Mouse (Mus musculus): ENCODE data around the gene Stradb.

Stradb gene

DNA sequence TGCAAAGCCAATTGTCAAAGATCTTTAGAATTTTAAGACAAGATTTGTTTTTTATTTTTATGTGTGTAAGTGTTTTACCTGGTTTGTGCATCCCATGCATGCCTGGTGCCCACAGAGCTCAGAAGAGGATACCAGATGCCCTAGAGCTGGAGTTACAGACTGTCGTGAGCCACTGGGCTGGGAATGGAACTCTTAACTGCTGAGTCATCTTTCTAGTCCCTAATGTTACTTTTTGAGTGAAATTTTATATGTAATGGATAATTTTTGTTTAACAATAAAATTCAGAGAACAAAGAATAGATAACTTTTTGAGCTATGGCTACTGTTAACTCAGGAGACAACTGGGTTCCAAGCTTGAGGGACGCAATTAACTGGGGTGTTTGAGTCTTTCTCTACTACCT, 13.6 kb upstream of the Stradb start:
- no peak for DNase-seq (ENCODE audit: extremely low read depth, insufficient read length, low spot score)

DNA sequence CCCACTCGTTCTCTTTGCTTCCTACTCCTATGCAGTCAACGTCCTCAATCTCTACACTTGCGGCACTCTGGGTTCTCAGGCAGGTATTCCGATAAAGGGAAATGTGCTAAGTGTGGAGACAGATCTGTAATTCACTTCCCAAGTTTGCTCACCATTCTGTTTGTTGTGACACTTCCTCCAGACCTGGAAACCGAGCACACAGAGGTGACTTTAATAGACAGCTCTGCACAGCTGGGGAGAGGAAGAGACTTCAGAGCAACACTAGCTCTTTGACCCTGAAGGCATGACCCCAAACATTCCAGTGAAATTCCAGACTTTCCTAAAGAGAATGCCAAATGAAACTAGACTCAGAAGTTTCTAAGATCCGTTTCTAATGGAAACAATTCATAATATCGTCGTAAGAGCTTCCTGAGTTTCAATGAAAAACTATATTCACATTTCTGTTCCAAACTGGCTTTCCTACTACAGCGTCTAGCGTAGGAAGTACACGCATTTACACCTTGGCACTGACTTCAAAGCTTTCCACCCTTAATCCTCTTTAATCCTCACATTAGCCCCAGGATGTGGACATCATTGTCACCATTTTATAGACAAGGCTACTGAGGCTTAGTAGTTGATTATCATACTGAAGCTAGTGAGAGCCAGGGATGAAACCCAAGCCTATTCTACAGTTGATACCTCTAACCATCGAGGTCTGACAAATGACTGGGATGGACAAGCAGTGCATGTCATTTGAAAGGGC, 12.0 kb upstream of the Stradb start:
- no peak for DNase-seq (ENCODE audit: extremely low read depth, insufficient read length, low spot score)

DNA sequence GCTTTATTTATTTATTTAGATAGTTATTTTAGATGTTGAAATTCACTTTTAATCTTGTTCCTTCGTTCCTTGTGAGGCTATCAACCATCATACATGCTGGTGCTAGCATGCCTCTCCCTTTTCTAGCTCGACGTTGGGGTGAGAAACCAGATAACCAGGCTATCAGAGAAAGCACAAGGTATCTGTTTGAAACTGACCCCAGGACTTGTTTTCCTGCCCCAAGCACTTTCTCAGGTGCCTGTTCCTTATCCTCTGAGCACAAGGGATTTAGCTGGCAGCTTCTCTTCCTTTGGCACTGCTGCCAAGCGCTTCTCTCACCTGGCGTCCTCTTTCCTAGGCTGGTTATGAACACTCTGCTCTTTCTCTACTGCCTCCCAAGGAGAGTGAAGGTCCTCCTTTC, 10.9 kb upstream of the Stradb start:
- DNase-seq (ENCODE audit: extremely low read depth, insufficient read length, low spot score), result no peak

DNA sequence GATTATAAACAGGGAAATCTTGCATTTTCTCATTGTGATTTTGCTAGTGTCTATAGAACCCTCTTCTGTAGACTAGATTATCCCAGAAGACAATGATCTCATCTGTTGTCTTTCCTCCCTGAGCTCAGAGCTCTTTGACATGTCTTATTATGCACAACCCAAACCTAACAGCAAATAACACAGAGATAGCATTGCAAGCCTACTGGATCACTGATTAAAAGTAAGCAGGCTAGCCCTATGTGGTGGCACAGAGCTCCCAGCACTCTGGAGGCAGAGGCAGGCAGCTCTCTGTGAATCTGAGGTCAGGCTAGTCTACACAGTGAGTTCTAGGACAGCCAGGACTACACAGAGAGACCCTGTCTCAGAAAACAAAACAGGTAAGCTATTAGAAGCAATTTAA, 10.5 kb upstream of the Stradb start:
- no peak for DNase-seq (ENCODE audit: extremely low read depth, insufficient read length, low spot score)

DNA sequence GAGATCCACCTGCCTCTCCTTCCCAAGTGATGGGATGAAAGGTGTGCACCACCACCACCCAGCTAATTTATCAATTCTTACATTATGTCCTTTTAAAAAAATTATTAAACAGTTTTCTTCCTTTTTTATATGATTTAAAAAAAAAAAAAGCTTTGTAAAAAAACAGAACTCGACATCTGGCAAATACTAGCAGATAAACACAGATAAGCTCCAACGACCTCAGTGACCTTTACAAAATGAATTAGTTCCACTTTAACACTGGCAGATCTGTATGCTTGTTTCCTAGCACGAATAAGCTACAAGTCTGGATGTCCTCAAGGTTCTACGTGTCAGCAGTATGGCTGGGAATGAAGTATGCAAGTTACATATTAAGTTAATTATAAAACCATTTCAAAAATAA, 5.8 kb upstream of the Stradb start:
- DNase-seq (ENCODE audit: extremely low read depth, insufficient read length, low spot score), result no peak

DNA sequence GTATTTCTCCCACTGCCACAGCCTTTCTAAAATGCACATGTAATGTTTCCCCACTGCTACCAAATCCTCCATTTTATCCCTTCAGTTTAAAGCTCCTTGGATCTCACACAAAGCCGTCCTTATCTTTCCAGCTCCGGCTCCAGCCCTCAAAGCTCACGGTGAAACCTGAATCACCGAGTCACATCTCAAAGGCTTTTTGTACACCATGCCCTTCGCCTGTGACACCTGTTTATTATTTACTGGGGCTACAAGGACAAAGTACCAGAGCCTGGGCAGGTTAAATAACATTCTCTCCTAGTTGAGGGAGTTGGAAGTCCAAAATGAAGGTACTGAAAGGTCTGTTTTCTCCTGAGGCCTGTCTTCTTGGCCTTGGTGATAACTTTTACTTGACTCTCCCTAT, 3.3 kb upstream of the Stradb start:
- no peak for DNase-seq (ENCODE audit: extremely low read depth, insufficient read length, low spot score)

DNA sequence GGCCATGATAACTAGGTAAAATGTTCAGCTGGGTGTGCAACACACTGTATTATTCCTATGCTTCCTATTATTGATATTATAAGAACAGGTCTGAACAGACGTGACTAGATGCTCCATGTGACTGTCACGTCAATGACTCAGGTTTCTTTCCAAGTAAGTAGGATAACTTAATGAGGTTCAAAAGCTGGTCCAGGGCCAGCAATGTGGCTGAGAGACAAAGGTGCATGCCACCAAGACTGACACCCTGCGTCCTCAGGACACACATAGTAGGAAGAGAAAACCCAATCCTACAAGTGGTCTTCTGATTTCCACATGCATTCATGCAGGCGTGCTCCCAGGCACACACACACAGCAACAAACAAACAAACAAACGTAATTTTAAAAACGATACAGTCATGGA, 2.2 kb upstream of the Stradb start:
- no peak for DNase-seq (ENCODE audit: extremely low read depth, insufficient read length, low spot score)

DNA sequence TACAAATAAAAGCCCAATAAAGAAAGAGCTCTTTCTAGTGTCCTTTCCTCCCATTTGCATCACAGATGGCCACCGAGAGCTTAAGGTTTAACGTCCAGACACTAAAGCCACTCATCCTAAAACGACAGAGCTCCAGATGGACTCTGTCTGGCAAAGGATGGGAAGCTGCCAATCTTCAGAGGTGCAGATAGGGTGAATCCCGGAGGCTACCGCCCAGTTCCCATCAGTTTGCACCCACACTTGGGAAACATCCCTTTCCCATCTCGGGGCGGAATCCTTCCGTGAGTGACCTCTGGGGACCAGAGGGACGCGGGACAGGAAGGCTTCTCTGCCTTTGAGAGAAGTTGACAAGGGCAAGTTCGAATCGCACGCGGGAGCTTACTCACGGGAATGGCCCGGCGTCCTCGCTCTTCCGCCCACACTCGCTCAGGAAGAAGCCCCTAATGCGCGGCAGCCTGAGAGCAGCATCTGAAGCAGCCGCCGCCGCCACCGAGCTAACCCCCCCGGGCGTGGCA, 414 bp upstream of the Stradb start:
- peak; percentile 91 for DNase-seq (ENCODE audit: extremely low read depth, insufficient read length, low spot score)

DNA sequence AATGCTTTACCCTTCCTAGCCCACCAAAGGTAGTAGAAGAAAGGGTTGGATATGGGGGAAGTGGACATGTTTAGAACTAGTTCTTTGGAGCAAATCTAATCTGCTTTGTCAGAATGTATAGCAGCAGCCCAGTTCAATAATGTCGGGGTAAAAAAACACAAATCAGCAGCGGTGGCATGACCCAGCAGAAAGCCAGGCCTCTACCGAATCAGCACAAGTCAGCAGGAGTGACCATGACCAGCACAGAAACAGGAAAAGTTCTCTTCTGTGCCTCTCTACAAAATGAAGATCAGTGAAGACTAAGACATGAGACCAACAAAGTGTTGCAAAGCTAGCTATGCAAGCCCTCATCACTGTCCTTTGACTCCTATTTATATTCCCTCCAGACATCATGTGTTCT, 9.0 kb downstream of the Stradb start:
- no peak for DNase-seq (ENCODE audit: extremely low read depth, insufficient read length, low spot score)

DNA sequence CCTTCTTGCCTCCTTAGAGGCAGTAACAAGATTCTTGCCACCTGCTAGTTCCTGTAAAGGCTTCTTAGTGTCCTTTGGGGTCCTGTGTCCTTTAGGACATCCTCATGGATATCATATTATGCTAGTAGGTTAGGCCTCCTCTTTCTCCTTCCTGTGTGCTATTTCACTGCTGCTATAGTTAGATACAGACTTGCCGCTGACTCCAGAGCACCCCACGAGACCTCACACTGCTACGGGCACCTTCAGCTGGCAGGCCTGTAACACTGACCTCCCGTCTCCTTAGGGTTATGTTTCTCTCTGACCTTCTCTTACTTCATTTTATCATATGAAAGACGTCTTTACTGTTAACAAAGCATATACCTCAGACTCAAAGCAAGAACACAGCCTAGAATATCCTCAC, 11.3 kb downstream of the Stradb start:
- no peak for DNase-seq (ENCODE audit: extremely low read depth, insufficient read length, low spot score)

DNA sequence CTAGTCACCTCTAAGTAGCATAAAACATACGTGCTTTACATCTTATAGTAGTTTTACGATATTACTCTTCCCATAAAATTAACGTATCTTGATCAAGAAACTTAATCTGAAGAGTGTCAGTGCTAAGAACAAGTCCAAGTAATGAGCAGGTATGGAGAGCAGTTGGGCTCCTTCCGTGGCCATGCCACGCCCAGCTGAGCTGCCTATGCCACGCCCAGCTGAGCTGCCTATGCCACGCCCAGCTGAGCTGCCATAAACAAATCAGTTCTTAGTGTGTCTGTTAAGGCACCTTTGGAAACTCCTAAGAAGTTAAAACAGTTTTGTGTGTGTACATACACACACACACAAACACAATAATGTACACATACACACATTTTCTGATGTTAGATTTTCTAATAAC, 19.8 kb downstream of the Stradb start:
- no peak for DNase-seq (ENCODE audit: extremely low read depth, insufficient read length, low spot score)

DNA sequence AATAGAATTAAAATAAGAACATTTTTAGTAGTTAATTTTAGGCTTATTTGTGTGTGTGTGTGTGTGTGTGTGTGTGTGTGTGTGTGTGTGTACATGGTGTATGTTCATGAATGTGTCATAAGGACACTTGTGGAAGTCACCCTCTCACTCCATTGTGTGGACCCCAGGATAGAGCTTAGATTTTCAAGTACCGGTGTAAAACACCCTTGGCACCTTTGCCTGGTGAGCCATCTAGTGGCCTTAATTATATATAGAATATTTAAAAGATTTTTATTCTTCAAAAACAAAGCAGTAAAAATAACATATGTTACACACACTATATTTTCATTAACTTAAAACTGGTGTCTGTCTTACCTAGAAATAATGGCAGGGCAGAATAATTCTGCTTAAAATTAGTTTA, 20.4 kb downstream of the Stradb start:
- DNase-seq (ENCODE audit: extremely low read depth, insufficient read length, low spot score), result no peak

DNA sequence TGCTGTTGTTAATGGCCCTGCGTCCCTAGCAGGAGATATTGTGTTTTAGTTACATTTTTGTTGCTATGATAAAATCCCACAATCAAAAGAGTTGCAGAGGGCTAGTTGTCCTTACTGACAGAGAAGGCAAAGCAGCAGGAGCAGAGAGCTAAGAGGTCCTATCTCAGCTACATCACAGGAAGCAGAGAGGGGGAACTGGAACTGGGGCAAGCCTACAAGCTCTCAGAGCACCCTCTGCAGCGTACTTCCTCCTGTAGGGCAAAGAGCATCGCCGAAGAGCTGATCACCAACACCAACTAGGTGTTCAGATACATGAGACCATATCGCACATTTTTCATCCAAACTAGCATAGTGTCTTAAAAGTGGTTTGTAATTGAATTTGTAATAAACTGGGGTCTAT, 22.0 kb downstream of the Stradb start:
- no peak for DNase-seq (ENCODE audit: extremely low read depth, insufficient read length, low spot score)

DNA sequence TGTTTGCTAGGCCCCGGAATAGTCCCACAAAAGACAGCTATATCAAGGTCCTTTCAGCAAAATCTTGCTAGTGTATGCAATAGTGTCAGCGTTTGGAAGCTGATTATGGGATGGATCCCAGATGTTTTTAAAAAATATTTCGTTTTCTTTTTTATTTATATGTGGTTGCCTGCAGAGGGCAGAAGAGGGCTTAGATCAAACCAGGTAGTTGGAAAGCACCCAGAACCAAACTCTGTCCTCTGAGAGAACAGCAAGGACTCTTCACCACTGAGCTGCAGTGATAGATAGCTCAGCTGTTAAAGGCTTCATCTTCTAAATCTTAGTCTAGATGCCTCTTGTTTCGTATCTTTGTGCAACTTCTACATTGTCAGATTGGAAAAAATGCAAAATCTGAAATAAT, 35.9 kb downstream of the Stradb start:
- no peak for DNase-seq (ENCODE audit: extremely low read depth, insufficient read length, low spot score)

DNA sequence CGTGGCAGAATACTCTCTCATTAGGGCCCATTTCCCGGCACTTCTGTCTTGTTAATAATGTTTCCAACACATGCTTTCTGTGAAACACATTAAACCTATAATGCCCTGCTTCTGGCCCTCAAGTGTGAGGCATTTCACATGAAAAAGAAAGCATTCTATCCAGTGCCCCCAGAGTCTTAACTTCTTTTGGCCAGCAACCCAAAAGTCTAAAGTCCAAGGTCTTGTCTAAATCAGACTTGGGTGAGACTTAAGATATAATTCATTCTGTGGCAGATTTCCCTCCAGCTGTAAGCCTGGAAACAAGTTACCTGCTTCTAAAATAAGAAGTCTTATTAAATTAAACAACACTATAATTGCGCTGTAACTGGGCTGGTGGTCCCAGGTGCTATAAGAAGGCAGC, 48.2 kb downstream of the Stradb start:
- no peak for DNase-seq (ENCODE audit: extremely low read depth, insufficient read length, low spot score)

DNA sequence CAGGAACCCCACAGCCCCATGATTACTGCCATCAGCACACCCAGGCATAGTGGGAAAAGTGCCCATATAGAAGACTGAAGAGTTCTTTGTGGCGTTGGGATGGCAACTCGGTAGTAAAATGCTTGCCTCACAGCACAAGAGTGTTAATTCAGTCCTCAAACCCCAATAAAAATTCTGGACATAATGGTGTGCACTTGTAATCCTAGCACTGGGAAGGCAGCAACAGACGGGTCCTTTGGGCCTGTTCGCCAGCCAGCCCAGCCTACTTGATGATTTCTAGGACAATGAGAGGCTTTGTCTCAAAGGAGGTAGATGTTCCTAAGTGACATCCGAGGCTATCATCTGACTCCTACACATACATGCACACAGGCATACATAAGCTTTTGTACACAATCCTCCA, 64.4 kb downstream of the Stradb start:
- DNase-seq (ENCODE audit: extremely low read depth, insufficient read length, low spot score), result no peak

Measured in 3134 (cell line).